Mouse (Mus musculus) urinary bladder, adult 18-20 months (tissue): Measurements from ENCODE around the gene Unc93a2.
"Not testable (repeated sequence)": the region's sequence is repeated elsewhere in the genome, so short reads cannot be mapped to it uniquely, and the experiment has no call there.

Experiments used
- DNase-seq, 2 experiments: peaks; one replicate each; pipeline ENCODE4 v3.0.0; 2022; ENCODE audit warnings: low spot score in 2 of 2, mixed read lengths in 2 of 2

The Unc93a2 gene

DNA sequence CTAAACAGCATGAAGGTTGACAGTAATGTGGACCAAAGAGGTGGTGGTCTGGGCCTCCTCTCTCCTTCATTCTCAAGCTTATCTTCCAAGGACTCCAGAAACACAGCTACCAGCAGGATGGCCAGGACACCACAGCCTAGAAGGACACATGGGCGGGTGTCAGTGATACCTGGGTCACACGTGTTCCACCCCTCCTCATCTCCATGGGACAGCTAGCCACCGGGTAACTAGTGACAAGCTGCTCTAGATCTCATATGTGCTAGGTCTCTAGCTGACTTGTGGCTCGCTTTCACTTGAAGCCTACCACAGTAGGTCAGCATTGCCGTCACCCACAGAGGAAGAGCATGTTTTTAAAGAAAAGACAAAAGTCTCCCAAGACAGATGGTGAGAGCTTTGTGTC, 13.4 kb downstream of the Unc93a2 start, which contains the start of gene Gm49630:
Gm49630 (minus strand) TSS at position 101 of the 400 bp plus-strand sequence.
- not testable (repeated sequence) for DNase-seq

DNA sequence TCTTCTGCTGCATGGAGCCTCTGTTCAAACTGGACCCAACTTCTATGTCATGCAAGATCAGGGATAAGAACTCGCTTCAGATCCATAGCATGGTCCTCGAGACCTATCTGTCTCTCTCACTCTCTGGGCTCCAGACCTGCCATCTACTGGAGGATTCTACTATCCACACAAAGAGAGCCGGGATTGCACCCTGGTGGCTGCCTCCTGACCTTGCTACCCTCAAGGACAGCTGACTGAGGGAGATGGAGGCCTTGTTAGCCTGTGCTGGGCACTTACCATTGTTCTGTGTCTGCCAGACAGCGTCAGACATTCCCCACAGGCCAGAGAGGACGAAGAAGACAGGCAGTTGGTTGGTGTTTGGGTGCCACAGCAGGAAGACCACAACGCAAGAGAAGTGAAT, 15.9 kb downstream of the Unc93a2 start:
- DNase-seq = not testable (repeated sequence)

DNA sequence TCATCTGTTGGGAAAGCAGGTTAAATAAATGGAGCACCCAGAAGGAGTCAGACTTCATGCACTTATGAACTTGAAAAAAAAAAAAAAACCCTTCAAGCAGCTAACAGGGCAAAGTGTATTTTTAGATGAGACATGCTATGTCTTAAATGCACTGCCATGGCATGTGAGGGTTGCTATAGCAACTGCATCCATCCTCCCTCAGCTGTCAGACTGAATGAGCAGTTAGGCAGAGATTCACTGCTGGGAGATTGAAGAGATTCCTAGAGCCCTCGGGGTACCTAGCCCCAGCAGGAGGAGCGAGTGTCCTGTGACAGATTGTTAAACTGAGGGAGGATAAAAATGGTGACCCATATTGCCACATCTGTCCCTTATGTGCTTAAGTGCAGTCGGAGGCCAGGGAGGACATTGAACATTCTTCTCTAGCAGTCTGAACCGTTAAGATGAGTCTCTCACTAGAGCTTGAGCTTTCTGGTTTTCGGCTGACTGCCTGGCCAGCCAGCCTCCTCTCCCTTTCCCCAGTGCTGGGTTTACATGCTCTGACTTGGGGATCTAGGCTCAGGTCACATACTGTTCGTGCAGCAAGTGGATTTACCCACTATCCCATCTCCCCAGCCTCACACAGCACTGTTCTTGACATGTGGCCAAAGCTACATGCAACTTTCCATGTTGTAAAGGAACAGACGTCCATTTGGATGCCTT, 18.4 kb downstream of the Unc93a2 start:
- not testable (repeated sequence) for DNase-seq

DNA sequence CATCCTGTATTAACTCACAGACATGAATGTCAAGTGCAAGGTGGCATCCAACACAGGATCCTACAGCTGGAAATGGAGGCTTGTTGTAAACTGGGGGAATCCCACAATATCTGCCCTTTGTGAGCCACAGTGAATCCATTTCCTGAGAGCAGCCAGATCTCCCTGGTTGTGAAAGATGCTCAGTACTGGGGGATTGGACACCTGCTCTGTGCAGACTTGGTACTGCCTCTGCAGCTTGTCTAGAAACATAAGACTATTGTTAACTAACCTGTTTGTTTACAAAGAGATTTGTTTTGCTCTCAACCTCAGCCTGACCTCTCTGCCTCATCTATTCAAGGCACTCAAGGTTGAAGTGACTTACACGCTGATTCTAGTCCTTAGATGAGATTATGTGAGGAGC, 19.0 kb downstream of the Unc93a2 start:
- DNase-seq = not testable (repeated sequence)

DNA sequence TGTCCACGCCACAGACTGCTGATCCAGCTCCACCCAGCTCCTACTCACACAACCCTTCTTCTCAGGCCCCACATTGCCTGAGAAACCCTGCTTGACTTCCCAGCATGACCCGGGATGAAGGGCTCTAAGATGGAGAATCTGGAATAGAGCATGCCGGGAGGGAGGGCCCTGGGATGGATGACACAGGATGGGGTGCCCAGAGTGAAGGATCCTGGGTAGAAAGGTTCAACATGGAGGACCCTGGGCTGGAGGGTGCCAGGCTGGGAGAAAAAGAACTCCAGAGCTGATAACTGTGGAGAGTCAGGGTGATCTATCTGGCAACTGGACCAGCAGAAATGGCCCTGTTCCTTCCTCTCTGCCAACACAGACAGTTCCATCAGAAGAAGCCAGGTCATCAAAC, 19.6 kb downstream of the Unc93a2 start:
- not testable (repeated sequence) for DNase-seq

DNA sequence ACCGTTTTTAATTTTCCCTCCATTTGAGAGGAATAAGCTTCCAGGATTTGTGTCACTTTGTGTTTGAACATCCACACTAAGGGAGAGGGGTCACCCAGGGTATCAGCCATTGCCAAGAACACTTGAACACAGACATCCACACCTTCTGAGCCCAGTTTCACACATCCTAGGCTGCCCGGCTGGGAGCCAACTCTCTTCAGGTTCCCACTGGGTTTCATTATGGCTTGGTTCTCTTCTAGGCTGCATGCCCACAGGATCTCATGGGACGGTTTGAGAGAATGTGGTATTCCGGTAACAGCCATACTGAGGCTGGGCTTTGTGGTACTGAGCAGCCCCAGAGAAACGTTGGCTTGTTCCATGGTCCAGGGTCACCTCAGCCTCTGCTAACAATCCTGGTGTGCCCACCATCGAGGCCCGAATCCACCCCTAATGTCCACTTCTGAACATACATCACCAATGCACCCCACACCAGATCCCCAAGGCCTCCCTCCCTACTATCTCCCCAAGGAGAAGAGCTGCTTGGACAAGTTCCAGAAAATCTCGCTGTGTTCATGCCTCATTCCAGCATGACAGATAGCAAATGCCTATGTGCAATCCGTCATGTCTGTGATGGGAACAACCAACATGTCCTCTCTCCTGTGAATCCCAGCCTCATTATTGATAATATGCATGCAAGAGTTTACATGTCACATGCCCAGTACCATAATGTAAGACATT, 24.4 kb downstream of the Unc93a2 start:
- DNase-seq = not testable (repeated sequence)

DNA sequence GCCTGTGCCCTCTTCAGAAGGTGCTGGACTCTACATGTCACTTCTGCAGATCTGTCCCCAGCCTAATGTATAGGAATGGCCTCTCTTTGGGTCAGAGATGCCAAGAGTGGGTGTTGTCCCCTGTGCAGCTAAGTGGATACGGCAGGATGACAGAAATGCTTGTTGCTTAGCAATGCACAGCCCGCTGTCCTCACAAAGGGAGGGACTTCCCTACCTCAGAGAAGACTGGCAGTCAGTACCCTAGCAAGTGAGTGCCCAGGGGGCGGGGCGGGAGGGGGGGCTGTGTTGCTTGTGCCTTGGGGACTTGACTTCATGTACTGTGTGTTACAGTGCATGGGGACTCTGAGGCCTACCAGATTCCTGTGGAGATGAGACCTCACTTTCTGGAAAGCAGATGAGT, 25.5 kb downstream of the Unc93a2 start:
- DNase-seq = not testable (repeated sequence)

DNA sequence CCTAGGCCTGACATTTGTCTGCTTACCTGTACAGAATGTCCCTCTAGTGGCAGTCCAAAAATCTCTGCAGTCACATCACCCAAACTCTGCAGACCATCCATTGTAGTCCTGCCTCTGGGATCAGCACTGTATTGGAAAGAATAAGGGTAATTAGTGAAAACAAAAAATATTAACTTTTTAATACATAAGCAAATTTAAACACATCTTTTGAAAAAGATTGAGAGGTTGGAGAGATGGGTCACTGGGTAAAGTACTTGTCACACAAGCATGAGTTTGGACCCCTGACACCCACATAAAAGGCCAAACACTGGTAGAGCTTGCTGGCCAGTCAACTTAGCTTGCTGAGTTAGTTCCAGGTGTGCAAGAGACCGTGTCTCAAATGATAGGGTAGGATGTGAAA, 32.7 kb downstream of the Unc93a2 start, which contains the start of gene Ttll2:
Ttll2 (minus strand) TSS at position 101 of the 400 bp plus-strand sequence.
- not testable (repeated sequence) for DNase-seq

DNA sequence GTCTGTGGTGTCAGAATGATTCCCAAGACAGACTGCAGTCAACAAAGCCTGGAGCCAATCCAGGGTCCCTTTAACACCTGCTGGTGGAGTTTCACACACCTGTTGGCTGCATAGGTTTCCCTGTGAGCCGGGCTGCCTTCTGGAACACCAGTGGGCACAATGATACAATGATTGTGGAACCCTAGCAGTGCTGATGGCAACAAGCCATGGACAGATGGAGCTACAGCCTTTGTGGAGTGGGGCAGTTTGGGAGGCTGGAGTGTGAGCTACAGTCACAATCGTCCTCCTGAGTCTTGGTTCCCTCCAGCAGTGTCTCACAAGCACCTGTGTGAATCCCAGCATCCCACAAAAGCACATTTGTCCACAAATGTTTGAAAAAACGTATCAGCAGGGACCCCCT, 36.5 kb downstream of the Unc93a2 start:
- not testable (repeated sequence) for DNase-seq

DNA sequence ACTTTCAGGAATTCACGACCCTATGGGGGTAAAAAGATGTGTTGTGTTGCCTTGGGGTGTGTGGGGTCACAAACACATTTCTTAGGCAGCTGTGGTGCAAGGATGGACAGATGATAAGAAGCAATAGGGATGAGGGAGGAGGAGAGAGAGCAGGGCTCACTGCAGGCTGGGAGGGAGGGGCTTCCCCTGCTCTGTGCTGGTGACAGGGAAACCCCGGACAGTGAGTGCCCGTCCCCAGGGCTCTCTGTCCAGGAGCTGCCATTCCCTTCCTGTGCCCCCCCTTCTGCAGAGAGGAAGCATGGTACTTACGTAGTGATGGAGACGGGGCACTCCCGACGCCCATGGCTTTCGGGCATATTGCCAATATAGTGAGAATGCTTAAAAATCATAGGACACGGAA, 47.9 kb downstream of the Unc93a2 start:
- DNase-seq = not testable (repeated sequence)

DNA sequence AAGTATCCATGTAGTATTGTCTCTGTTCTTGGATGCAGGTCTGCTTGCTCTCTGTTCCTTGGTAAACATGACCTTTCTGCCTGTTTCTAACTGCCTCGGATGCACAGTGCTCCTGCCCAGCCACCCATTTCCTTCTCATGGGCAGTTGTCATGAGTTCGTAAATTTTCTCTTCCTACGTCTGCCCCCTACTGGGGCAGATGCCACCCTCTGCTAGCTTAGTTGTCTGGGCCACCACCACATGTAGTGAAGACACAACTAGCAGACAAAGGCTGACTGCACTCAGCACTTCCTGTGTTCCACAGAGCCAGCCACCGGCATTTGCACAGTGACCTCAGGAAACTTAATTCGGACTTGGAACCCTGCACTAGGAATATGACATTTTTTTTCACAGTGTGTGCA, 52.5 kb downstream of the Unc93a2 start:
- not testable (repeated sequence) for DNase-seq

DNA sequence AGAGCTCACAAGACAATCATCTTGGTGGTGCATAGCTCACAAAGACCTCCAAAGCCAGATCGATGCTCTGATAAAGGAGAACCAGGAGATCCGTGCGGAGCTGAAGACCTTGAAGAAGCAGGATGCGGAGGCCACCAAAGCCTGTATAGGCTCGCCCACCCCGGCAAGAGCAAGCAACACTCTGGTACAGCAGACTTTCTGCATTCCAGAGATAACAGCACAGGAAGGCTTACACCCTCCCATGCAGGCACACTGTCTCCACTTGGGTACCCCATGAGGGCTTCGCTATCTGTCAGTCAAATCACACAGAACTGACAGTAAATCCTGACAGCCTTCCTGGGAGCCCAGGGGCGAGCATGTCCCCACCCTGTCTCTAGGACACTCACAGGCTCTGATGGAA, 58.8 kb downstream of the Unc93a2 start:
- not testable (repeated sequence) for DNase-seq

DNA sequence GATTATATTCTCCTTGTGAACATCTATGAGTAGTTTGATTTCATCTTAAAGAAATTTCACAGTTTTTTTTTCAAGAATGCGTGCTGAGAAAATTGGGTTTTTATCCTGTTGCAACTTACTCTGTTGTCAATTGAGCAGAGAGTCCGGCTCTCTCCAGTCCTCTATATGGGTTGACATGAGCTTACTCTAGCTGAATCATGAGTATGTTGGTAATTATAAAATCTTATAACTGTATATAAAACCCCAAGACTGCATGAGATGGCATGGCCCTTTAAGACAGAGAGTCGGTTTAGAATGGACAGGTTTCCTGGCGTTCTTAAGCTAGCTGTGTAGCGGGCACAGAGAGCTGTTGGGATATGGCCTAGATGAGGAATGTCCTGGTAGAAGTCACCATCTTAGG, 60.9 kb downstream of the Unc93a2 start, which contains the start of gene Tcp10a:
Tcp10a (plus strand) TSS at position 301 of the 400 bp plus-strand sequence.
- DNase-seq = not testable (repeated sequence)

DNA sequence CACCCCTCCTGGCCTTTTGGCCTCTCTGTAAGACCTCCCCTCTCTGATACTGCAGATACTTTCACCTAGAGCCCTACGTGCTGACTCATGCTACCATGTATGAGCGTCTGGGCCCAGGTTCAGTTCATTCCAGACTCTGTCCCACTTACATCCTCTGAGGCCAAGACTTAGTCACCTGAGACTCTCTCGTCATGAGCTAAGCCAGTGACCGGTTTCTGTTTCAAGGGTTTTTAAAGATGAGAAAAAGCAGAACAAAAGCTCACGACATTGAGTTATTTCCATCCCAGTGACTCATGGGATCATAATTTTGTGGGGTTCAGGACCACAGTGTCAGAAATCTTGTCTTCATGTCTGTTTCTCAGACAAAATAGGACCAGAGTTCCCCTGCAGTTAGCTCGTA, 65.5 kb downstream of the Unc93a2 start:
- DNase-seq = not testable (repeated sequence)

DNA sequence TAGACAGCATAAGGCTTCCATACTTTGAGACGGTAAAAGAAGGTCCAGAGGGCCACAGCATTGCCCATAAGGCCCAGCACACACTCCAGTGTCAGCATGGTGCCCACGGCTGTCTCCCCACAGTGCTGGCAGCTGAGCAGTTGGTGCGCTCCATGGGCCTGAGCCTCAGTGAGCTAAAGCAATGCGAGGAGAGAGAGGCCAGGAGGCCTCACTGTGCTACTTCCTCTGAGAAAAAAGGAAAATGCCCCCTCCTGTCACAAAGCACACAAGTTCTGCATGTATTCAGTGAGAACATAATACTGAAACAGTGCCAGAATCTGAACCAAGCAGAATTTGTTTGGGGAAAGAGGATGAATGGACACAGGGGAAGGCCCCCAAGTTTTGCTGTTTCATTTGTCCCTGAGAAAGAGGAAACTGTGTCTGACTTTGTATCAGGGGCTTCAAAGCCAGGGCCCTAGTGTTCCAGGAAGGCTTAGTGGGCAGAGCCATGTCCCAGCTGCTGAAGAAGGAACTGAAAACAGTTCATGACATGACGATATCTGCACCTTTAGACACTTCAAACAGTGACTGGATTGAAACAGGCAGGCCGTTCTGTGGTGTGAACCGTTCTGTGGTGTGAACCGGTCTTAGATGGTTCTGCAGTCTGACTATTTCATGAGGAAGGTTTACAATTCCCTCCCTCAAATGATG, 69.4 kb downstream of the Unc93a2 start:
- DNase-seq = not testable (repeated sequence)
